Mouse (Mus musculus): ENCODE measurements around the gene Ccdc89. TPM values are rescaled to one million over a fixed set of nuclear protein-coding genes. Genes with fewer than 3 reads are reported as not detected.

Gene Ccdc89
- total RNA-seq (2021) = under 1 TPM; 0.56 to 0.78 TPM
- long read RNA-seq = 0 reads

GRCm38 (mm10) chr7:90426020-90427001 lies at the start of gene Ccdc89:
TSS of gene Ccdc89 (plus strand) at chr7:90426577.
- DNase-seq (ENCODE audit: low spot score in 2 of 2) = peak; percentile 77 to 81

- DNase-seq (ENCODE audit: low spot score in 2 of 2) = no peak
These were observed 42.0 kb upstream of the Ccdc89 start for GRCm38 (mm10) chr7:90384411-90384810.

- peak; percentile 27 to 31 for DNase-seq (ENCODE audit: low spot score in 2 of 2)
These were observed 39.4 kb upstream of the Ccdc89 start for GRCm38 (mm10) chr7:90386885-90387459.

DNA sequence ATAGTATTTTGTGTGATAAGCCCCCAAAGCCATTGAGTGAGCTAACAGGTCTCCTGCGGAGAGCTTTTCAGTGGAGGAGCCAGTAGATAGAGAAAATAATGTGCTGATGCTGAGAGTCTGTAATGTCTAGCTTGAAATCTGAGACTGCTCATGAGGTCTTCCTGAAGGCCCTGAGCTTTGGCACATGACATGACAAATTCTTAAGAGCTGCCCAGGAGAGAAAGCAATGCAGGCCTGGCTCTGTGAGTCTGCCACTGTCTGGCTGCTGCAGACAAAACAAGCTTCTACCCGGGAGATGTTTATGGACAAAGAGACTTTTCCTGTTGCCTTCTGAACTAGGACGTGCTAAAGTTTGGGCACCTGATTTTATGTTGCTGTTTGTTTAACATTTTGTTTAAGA lies 36.6 kb upstream of the Ccdc89 start:
- DNase-seq (ENCODE audit: low spot score in 2 of 2) = no peak

DNA sequence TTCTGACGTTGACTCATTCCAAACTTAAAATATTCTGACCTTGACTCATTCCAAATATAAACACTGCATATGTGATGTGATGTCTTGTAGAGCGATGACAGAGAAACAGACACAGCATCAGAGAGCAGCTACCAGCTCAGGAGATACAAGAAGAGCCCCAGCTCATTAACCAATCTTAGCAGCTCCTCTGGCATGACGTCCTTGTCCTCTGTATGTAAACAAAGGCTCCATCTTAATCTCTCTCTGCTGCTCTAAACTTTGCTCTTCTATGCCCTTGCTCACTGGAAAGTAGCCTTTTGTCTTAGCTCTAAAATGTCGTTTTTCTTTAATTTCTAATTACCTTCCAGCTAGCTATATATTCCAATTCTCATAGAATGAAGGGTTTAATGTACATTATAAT lies 31.3 kb upstream of the Ccdc89 start:
- no peak for DNase-seq (ENCODE audit: low spot score in 2 of 2)

DNA sequence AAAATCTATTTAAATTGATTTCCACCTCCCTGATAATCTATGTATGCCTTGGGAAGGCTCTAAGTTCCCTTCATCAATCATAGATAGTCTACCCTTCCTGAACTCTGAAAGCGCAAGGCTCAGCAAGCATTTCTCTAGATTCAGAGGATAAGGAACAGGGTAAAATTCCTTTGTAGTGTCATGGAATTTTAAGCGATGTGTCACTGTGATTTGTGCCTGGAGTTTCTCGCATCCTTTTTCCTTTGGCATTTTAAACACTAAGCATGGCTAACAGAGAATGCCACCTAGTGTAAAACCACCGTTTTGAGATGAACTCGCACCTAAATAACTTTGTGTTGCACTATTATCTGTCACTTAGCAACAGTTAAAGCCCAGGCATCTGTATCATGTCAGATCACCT lies 30.4 kb upstream of the Ccdc89 start:
- DNase-seq (ENCODE audit: low spot score in 2 of 2) = no peak

DNA sequence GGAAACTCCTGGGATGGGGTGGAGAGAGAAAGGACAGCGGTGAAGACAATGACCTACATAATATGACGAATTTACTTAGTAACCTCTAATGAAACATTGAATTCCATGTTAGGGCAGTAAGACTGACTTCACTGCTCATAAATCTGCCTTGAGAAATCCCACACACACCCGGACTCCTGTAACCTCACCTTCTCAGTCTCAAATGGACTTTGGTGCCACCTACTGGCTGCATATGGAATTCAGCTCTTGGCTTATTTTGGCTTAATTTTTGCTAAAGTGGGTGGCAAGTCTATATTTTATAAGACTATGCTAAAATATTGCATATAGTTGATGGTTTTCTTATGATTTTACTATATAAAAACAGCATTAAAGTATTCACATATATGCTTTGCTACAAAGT lies 16.4 kb upstream of the Ccdc89 start:
- peak; percentile 71 to 76 for DNase-seq (ENCODE audit: low spot score in 2 of 2)

GRCm38 (mm10) chr7:90427006-90427405 lies 629 bp downstream of the Ccdc89 start:
- no peak for DNase-seq (ENCODE audit: low spot score in 2 of 2)

- DNase-seq (ENCODE audit: low spot score in 2 of 2) = no peak
These were observed 5.8 kb downstream of the Ccdc89 start for GRCm38 (mm10) chr7:90432221-90432620.

DNA sequence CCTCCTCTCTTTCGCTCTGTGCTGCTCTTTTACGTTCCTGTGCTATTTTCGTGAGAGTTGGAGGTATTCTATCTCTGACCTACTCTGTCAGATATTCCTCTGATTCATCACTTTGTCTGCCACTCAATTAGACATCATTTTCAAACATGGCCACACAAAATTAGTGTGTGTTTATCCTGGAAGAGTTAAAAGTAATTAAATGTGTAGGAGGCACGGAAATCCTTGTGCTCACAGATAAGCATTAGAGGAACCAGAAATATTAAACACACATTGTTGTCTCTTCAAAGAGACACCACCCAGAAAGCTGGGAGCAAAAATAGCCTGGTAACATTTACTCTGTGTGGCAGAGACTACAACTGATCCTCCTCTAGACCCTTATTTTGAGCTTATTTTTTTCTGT lies 13.7 kb downstream of the Ccdc89 start:
- no peak for DNase-seq (ENCODE audit: low spot score in 2 of 2)

DNA sequence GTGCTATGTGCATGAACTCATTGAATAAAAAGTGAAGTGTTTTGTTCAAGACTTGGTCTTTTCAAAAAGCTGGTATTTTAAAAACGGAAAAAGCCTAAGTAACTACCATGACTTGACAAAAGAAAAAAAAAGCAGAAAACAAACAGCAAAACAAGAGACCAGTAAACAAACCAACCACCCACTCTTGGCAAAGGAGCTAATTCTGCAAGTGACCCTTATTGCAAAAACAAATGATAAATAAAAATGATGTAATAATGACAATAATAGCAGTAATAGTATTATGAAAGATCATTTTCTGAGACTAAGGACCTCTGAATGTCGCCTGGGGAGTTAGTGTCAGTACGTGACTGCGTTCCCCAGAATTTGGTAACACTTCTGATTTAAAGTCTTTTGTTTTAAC lies 15.7 kb downstream of the Ccdc89 start:
- DNase-seq (ENCODE audit: low spot score in 2 of 2) = no peak

DNA sequence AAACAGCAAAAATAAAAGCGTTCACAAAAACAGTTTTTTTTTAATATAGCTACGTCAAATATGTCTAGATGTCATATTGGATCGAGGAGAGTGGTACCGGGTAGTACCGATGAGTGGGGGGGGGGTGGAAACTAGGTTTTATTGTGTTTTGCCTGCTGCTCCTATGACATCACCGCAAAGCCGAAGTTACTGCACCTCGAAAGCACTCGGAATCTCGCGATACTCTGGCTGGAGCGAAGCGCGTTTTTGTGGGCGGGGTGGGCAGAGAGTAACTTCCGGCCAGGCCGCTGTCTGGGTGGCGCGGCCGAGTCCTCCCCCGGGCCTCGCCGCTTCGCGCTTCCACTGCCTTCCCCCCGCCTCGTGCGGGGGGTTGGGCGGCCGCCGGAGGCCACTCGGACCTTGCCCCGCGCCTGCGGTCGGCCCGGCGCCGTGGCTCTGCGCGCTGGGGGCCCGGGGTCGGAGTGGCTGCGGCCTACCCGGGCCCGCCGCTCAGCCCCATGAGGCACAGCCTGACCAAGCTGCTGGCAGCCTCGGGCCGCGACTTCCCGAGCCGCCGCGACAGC lies 16.2 kb downstream of the Ccdc89 start, which contains the start of gene Crebzf:
Gene Crebzf (plus strand): TSS at position 212 of the 563 bp plus-strand sequence.
- DNase-seq (ENCODE audit: low spot score in 2 of 2) = peak; percentile 93 to 96

GRCm38 (mm10) chr7:90443101-90444091 lies 17.0 kb downstream of the Ccdc89 start:
- DNase-seq (ENCODE audit: low spot score in 2 of 2) = peak; percentile 74 to 81

- DNase-seq (ENCODE audit: low spot score in 2 of 2) = no peak
These were observed 17.8 kb downstream of the Ccdc89 start for GRCm38 (mm10) chr7:90444206-90444605.

DNA sequence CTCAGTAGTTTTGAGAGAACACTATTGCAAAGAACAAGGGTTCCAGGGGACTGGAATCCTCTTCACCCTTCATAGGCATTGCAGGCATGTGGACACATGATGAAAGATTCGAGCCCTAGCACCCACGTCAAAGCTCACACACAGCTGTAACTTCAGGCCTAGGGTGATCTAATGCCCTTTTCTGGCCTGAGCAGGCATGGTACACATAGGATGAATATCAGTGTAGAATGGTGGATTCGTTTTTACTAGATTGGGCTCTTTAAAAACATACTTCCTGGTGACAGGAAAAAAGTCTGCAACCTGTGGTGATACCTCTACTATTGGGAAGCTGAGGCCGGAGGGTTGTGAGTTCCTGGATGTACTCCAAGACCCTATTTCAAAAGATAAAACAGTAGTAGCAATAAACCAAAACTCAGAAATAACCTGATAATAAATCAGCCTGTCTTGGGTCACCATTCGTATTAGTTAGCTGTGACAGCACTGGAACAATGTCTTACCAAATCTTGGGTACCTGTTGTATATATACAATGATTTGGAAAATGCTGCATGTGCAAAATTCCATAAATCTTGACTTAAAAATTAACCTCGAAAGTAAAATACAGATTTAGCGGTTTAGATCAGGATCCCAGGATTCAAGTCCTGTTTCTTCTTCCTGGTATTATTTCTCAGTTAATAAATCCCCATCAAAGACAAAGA lies 29.9 kb downstream of the Ccdc89 start:
- DNase-seq (ENCODE audit: low spot score in 2 of 2) = no peak

DNA sequence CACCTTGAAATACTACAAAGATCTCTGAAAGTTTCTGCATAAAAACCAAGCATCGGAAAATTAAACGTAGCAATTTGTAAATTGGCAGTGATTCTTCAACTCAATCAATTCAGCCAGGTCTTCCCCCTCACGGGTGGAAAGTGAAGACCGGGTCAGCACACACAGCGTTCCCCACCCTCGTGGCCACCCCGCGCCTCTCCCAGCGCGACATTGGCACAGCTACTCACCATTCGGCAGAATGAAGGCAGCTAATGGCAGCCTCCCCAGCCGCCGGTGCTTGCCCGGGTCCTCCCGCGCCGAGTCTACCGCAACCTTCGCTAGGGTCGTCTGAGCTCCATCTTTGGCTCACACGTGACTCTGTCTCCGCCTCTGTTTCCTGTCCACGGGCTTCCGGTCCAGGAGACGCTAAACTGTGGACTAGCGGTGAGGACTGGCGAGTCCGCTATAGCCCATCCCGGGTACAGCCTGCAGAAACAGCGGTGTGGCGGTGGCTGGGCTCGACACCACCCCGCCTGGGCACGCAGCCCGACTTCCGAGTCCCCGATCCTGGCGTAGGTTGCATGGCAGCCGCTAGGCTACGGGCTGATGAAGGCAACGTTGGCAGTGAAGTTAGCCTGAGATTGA lies 30.6 kb downstream of the Ccdc89 start, which contains the start of gene Tmem126a:
Gene Tmem126a (minus strand): TSS at position 385 of the 624 bp plus-strand sequence.
- DNase-seq (ENCODE audit: low spot score in 2 of 2) = peak; percentile 80 to 86

DNA sequence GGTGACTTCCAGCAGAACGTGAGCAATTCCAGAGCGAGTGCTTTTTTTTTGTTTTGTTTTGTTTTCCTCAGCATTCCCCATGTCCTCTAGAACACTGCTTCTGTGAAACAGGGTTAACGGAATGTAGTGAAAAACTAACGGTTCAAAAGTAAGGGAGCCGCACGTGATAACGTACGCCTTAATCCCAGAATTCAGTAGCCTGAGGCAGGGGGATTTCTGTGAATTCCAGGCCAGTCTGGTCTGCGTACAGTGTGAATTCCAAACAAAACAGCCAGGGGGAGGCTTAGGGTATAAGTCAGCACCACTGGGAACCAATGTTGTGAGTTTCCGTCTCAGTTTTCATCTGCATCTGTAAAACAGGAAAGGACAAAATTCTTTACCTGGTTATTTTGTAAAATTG lies 31.1 kb downstream of the Ccdc89 start:
- DNase-seq (ENCODE audit: low spot score in 2 of 2) = no peak

GRCm38 (mm10) chr7:90460330-90460729 lies 34.0 kb downstream of the Ccdc89 start:
- no peak for DNase-seq (ENCODE audit: low spot score in 2 of 2)

DNA sequence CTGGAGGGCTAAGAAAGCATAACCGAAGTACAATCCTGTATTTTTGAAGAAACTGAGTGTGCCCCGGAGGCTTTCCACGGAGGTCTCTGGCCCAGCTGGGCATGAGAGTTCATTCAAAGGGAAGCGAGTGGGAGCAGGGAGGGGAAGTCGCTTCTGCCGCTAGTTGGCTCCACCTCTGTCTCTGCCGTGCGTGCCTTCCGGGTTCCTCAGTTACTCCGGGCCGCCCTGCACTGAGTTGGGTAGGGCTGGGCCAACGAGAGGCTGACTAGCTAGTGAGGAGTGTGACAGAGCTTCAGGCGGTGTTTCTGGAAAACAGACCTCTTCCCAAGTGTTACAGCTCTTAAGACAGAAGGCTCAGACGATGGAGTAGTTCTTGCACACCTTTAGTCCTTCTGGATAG lies 34.6 kb downstream of the Ccdc89 start:
- no peak for DNase-seq (ENCODE audit: low spot score in 2 of 2)

- DNase-seq (ENCODE audit: low spot score in 2 of 2) = no peak
These were observed 35.1 kb downstream of the Ccdc89 start for GRCm38 (mm10) chr7:90461441-90461840.

Measured in layer of hippocampus, postnatal 10 days (tissue).